Mouse (Mus musculus) embryonic facial prominence, embryonic 12.5 days (tissue): ENCODE data around the gene D630003M21Rik. TPM values are rescaled to one million over a fixed set of nuclear protein-coding genes. Genes with fewer than 3 reads are reported as not detected.

Source experiments
- ATAC-seq: fragments of 200-750 bp; cut with Nextera tagmentation; 2 replicates; pipeline ENCODE4 v1.8.0; 2017; ENCODE audit not compliant: insufficient number of reproducible peaks, insufficient read depth, low FRiP score, low TSS enrichment
- H3K27ac ChIP-seq: fragments of 300-500 bp; sonication (generic); 2 replicates; pipeline ENCODE4 v1.5.1; 2016; ENCODE audit warnings: mild to moderate bottlenecking
- H3K27me3 ChIP-seq: fragments of 300-500 bp; sonication (generic); 2 replicates; pipeline ENCODE4 v1.6.1; 2016; ENCODE audit warnings: mild to moderate bottlenecking, moderate library complexity
- H3K36me3 ChIP-seq: fragments of 300-500 bp; sonication (generic); 2 replicates; pipeline ENCODE4 v1.6.1; 2016; ENCODE audit warnings: mild to moderate bottlenecking
- H3K4me1 ChIP-seq: fragments of 300-500 bp; sonication (generic); 2 replicates; pipeline ENCODE4 v1.6.1; 2016
- H3K4me2 ChIP-seq: fragments of 300-500 bp; sonication (generic); replicated peaks from 2 replicates; pipeline ENCODE4 v1.6.1; 2016; ENCODE audit warnings: mild to moderate bottlenecking, moderate library complexity
- H3K4me3 ChIP-seq: fragments of 300-500 bp; sonication (generic); 2 replicates; pipeline ENCODE4 v1.5.1; 2016; ENCODE audit warnings: mild to moderate bottlenecking
- H3K9ac ChIP-seq: fragments of 300-500 bp; sonication (generic); 2 replicates; pipeline ENCODE4 v1.6.1; 2016; ENCODE audit warnings: mild to moderate bottlenecking, moderate library complexity
- H3K9me3 ChIP-seq: fragments of 300-500 bp; sonication (generic); 2 replicates; pipeline ENCODE4 v1.6.1; 2016; ENCODE audit warnings: mild to moderate bottlenecking, moderate library complexity
- WGBS: fragments of 180-500 bp; shearing (Covaris S2); methylation state at CpG from one replicate; pipeline ENCODE4 v1.1.7; 2016; 5-methylcytosine and 5-hydroxymethylcytosine counted together
- polyA plus RNA-seq: library from polyadenylated mRNA; unstranded; fragments of >200 nt; fragmentation: Nextera tagmentation; extraction: Ambion mirVana; gene quantifications from 2 replicates; pipeline ENCODE4 v1.2.1, GENCODE M21; 2016

The D630003M21Rik gene
- polyA plus RNA-seq, 1 experiment from 2014 or later: 5.9 TPM

- no peak overlapping the region for H3K27ac ChIP-seq
- peaks cover 25% of the 10 kb centered on the region for H3K4me1 ChIP-seq
- no peaks in the 10 kb centered on the region for H3K27me3 ChIP-seq
- no peaks in the 10 kb centered on the region for H3K36me3 ChIP-seq
- ATAC-seq: no peak
- WGBS: 56% methylated on average over 4 of the region's 4 CpGs
- no peak overlapping the region for H3K4me3 ChIP-seq
- no peaks in the 10 kb centered on the region for H3K9me3 ChIP-seq
- H3K9ac ChIP-seq: no peak overlapping the region
- H3K4me2 ChIP-seq: no peak overlapping the region
Measured at GRCm38 (mm10) chr2:158211764-158212471, 17.1 kb downstream of the D630003M21Rik start.

DNA sequence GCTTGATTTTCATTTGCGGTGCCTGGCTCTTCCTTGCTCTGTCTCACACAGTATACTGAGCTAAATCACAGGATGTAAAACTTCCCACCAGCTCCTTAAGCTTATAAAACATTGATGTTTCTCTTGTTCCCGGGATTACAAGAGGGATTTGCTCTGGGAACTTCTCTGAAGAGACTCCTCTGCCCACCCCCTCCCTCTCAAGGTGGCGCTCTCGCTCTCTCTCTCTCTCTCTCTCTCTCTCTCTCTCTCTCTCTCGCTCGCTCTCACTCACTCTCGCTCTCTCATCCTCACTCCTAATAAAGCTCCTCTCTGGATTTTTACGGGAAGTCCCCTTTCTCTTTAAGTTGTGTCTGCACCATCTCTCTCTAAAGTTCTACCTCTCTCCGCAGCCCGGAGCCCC lies 18.1 kb downstream of the D630003M21Rik start:
- peaks cover 22% of the 10 kb centered on the region for H3K4me1 ChIP-seq
- H3K27me3 ChIP-seq: no peaks in the 10 kb centered on the region
- H3K4me2 ChIP-seq: peak overlapping the region; percentile 14; the same call in 1 of the 2 replicates
- no peaks in the 10 kb centered on the region for H3K36me3 ChIP-seq
- no peaks in the 10 kb centered on the region for H3K9me3 ChIP-seq
- H3K4me3 ChIP-seq: no peak overlapping the region
- no peak overlapping the region for H3K9ac ChIP-seq
- ATAC-seq: no peak
- WGBS: 28% methylated on average over 10 of the region's 10 CpGs
- H3K27ac ChIP-seq: no peak overlapping the region

DNA sequence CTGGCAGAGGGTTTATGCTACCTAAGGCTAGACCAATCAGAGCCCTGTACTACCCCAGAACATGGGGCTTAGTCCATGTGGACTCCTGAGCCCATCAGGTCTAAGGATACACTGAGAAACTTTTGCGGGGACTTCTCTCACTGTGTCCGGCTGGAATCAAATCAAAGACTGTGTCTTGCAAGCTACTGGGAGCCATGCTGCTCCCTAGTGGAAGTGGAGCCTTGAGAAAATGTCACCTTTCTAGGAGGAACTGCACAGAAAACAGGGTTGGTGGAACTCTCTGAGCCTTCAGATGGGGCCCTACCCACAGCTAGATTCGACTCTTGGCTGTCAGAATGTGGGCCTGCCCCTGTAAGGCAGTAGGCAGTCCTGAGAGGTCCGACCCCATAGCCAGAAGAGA lies 18.5 kb downstream of the D630003M21Rik start:
- H3K4me3 ChIP-seq: no peak overlapping the region
- H3K4me1 ChIP-seq: peaks cover 18% of the 10 kb centered on the region
- H3K9ac ChIP-seq: no peak overlapping the region
- 52% methylated on average over 4 of the region's 4 CpGs for WGBS
- H3K36me3 ChIP-seq: no peaks in the 10 kb centered on the region
- no peaks in the 10 kb centered on the region for H3K27me3 ChIP-seq
- no peaks in the 10 kb centered on the region for H3K9me3 ChIP-seq
- no peak for ATAC-seq
- no peak overlapping the region for H3K4me2 ChIP-seq
- H3K27ac ChIP-seq: no peak overlapping the region

- ATAC-seq: no peak
- H3K4me2 ChIP-seq: 0 out of 2 replicates have a peak overlapping the region, but pooled peaks have one; percentile 5
- H3K27ac ChIP-seq: no peak overlapping the region
- no peak overlapping the region for H3K9ac ChIP-seq
- H3K4me3 ChIP-seq: no peak overlapping the region
- 33% methylated on average over 9 of the region's 9 CpGs for WGBS
- no peaks in the 10 kb centered on the region for H3K36me3 ChIP-seq
- H3K9me3 ChIP-seq: no peaks in the 10 kb centered on the region
- H3K27me3 ChIP-seq: no peaks in the 10 kb centered on the region
- H3K4me1 ChIP-seq: peaks cover 15% of the 10 kb centered on the region
Measured at GRCm38 (mm10) chr2:158209776-158210175, 19.2 kb downstream of the D630003M21Rik start.

DNA sequence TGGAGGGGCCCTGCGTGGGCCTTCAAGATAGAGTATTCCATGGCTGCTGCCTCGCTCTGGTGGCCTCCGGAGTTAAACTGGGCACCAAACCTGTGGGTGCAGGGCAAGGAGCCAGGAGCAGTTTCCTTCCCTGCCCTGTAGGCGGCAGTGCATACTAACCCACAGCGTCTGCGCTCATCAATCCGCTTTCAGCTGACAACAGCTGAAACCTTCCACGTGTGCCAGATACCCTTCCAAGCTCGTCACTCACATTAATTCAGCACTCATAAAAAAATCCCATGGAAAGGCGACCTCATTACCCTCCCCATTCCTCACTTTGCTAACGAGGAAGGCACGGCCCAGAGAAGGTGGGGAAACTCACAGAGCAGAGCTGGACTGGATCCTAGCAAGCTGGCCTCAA lies 21.2 kb downstream of the D630003M21Rik start:
- WGBS: 12% methylated on average over 12 of the region's 12 CpGs
- H3K9ac ChIP-seq: no peak overlapping the region

GRCm38 (mm10) chr2:158204114-158204513 lies 24.9 kb downstream of the D630003M21Rik start:
- no peak for ATAC-seq
- no peak overlapping the region for H3K4me2 ChIP-seq
- no peak overlapping the region for H3K4me3 ChIP-seq
- peaks cover 5% of the 10 kb centered on the region; the same call in 1 of the 2 replicates for H3K36me3 ChIP-seq
- no peak overlapping the region for H3K9ac ChIP-seq
- H3K27ac ChIP-seq: no peak overlapping the region
- H3K9me3 ChIP-seq: no peaks in the 10 kb centered on the region
- 4% methylated on average over 7 of the region's 7 CpGs for WGBS
- no peaks in the 10 kb centered on the region for H3K27me3 ChIP-seq
- no peaks in the 10 kb centered on the region for H3K4me1 ChIP-seq

More for the DNA sequence above, 21.2 kb downstream of the D630003M21Rik start:
- H3K27me3 ChIP-seq: no peaks in the 10 kb centered on the region
- no peak overlapping the region for H3K4me2 ChIP-seq
- H3K9me3 ChIP-seq: no peaks in the 10 kb centered on the region
- peaks cover 15% of the 10 kb centered on the region for H3K4me1 ChIP-seq
- ATAC-seq: no peak
- H3K36me3 ChIP-seq: no peaks in the 10 kb centered on the region
- no peak overlapping the region for H3K27ac ChIP-seq
- H3K4me3 ChIP-seq: no peak overlapping the region

DNA sequence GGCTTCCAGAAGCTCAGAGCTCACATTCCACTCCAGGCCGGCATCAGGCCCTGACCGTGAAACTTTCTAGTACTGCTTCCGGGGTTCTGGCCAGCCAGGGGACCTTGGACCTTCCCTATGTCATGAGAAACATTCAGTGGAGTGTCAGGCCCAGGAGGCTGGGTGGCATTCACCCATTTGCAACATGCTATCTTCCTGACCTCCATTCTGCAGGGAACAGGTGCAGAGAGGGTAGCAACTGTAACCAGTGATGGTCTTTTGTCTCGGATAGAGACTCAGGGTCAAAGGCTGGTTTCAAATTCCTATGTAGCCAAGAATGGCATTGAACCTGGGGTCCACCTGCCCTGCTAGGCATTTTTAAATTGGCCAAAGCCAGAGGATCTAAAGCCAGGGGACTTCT lies 25.3 kb downstream of the D630003M21Rik start:
- no peak overlapping the region for H3K9ac ChIP-seq
- ATAC-seq: no peak
- H3K27me3 ChIP-seq: no peaks in the 10 kb centered on the region
- H3K4me1 ChIP-seq: no peaks in the 10 kb centered on the region
- no peak overlapping the region for H3K27ac ChIP-seq
- H3K4me3 ChIP-seq: no peak overlapping the region
- WGBS: 80% methylated on average over 4 of the region's 4 CpGs
- H3K36me3 ChIP-seq: peaks cover 7% of the 10 kb centered on the region; the same call in 1 of the 2 replicates
- H3K4me2 ChIP-seq: no peak overlapping the region
- H3K9me3 ChIP-seq: no peaks in the 10 kb centered on the region

DNA sequence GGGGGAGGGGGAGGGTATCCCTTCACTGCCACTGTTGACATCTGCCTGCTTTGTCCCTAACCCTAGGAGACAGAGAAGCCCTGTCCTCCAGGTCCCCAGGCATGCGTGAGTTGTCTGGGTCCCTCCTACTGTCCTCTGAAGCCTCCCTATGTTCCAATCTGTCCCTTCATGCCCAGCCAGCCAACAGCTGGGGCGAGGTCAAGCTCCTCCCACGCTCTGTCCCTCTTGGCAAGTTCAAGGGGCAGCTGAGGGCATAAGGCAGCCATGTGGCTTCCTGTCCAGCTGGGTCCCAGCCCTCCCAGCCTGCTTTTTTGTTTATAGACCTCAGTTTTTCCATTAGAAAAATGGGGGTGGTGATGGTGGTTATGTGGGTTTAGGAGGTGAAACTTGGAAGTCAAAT lies 29.7 kb downstream of the D630003M21Rik start:
- no peak for ATAC-seq
- 56% methylated on average over 3 of the region's 3 CpGs for WGBS
- H3K27ac ChIP-seq: no peak overlapping the region
- H3K9ac ChIP-seq: no peak overlapping the region
- no peaks in the 10 kb centered on the region for H3K9me3 ChIP-seq
- no peak overlapping the region for H3K4me2 ChIP-seq
- peaks cover 7% of the 10 kb centered on the region; the same call in 1 of the 2 replicates for H3K36me3 ChIP-seq
- H3K4me1 ChIP-seq: no peaks in the 10 kb centered on the region
- peaks cover 3% of the 10 kb centered on the region; the same call in 1 of the 2 replicates for H3K27me3 ChIP-seq
- H3K4me3 ChIP-seq: no peak overlapping the region

DNA sequence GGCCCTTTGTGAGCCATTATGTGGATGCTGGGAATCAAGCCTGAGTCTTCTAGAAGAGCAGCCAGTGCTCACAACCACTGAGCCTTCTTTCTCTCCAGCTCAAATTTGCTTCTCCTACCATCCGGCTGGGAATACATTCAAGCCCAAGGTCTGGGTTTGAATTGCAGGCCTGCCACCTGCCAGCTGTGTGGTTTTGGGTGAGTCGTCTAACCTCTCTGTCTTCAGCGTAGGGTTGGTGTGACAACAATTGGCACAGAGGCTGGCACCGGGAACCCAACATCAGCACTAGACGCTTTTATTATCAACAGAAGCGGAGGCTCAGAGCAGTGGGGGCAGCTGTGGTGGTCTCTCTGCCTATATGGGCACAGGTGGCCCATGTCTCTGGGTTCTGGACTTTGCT lies 30.2 kb downstream of the D630003M21Rik start:
- no peak for ATAC-seq
- peaks cover 4% of the 10 kb centered on the region for H3K4me1 ChIP-seq
- H3K4me3 ChIP-seq: no peak overlapping the region
- 86% methylated on average over 6 of the region's 6 CpGs for WGBS
- no peak overlapping the region for H3K9ac ChIP-seq
- peaks cover 7% of the 10 kb centered on the region; the same call in 1 of the 2 replicates for H3K36me3 ChIP-seq
- H3K27me3 ChIP-seq: peaks cover 3% of the 10 kb centered on the region; the same call in 1 of the 2 replicates
- no peak overlapping the region for H3K4me2 ChIP-seq
- H3K27ac ChIP-seq: no peak overlapping the region
- H3K9me3 ChIP-seq: no peaks in the 10 kb centered on the region

DNA sequence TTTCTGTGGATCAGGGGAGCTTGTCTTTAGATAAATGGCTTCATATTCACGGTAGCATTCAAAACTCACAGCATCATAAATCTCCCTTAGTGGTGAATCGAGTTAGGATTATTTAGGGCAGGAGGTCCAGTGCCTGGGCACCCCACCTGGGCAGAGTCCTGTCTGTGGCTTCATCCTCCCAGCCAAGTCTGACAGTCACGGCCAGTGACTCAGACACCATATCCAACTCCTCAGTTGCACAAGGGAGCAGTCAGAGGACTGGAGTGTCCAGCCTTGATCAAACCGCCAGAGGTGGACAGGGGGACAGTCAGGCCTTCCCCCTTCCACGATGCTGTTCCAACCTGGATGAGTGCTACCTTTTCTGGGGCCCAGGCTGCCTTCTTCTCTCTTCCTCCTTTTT lies 31.1 kb downstream of the D630003M21Rik start:
- no peak for ATAC-seq
- no peak overlapping the region for H3K9ac ChIP-seq
- H3K27me3 ChIP-seq: peaks cover 3% of the 10 kb centered on the region; the same call in 1 of the 2 replicates
- H3K4me2 ChIP-seq: no peak overlapping the region
- no peak overlapping the region for H3K27ac ChIP-seq
- 78% methylated on average over 5 of the region's 5 CpGs for WGBS
- no peak overlapping the region for H3K4me3 ChIP-seq
- no peaks in the 10 kb centered on the region for H3K9me3 ChIP-seq
- peaks cover 7% of the 10 kb centered on the region for H3K4me1 ChIP-seq
- H3K36me3 ChIP-seq: peaks cover 7% of the 10 kb centered on the region; the same call in 1 of the 2 replicates

DNA sequence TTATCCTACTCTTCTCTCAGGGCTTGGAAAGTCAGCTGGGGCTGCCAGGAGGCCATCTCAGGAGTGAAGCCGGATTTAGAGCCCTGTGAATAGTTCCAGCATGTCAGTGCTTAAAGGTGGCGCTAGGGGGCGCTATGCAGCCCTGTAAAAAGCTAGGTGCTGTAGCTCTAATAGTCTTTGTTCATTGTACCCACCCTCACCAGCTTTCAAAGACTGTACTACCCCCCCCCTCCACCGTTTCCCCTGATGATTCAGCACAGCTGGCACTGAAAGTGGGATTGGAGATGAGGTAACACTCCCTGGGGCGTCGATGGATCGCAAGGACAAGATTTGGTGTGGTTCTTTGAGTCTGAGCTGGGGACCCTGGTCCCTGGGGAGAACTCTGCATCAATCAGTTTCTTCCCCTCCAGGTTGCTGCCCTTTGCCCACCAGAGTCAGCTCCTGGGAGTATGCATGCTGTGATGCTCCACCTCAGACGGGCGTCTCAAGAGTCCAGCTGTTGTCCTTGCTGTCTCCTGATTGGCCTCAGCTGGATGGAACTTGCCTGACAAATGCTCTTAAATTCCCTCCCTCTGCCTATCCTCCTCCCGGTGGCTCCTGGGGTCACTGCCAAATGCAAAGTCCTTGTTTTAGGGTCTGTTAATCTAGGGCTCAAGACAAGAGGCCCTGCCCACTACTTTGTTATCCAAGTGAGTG lies 33.9 kb downstream of the D630003M21Rik start:
- H3K9me3 ChIP-seq: no peaks in the 10 kb centered on the region
- no peak overlapping the region for H3K4me3 ChIP-seq
- ATAC-seq: no peak
- no peak overlapping the region for H3K9ac ChIP-seq
- H3K4me2 ChIP-seq: no peak overlapping the region
- peaks cover 7% of the 10 kb centered on the region for H3K4me1 ChIP-seq
- 16% methylated on average over 10 of the region's 10 CpGs for WGBS
- no peak overlapping the region for H3K27ac ChIP-seq
- peaks cover 3% of the 10 kb centered on the region; the same call in 1 of the 2 replicates for H3K27me3 ChIP-seq
- H3K36me3 ChIP-seq: peaks cover 7% of the 10 kb centered on the region; the same call in 1 of the 2 replicates
